Mouse (Mus musculus) cerebellum, adult 2 months (tissue): ENCODE results near the gene Cfap45.

Experiments used
- CTCF ChIP-seq: fragments of 200-500 bp; IDR thresholded peaks from 2 replicates; pipeline ENCODE4 v1.5.1; 2011; ENCODE audit warnings: low read depth, mild to moderate bottlenecking, control low read depth, low read length, moderate library complexity, borderline replicate concordance; ENCODE audit not compliant: insufficient read depth
- POLR2A ChIP-seq: fragments of 200-500 bp; IDR thresholded peaks from 2 replicates; pipeline ENCODE4 v1.6.1; 2011; ENCODE audit warnings: low read length, control low read depth, borderline replicate concordance; ENCODE audit not compliant: insufficient read depth

- TF ChIP-seq POLR2A (no peak), CTCF (no peak)
These were observed 45.5 kb downstream of the Cfap45 start for GRCm38 (mm10) chr1:172566131-172566530.
